Mouse (Mus musculus) liver, adult 2 months (tissue): ENCODE results near the gene Hnrnph2.

Experiments used
- CTCF ChIP-seq: fragments of 200-500 bp; IDR thresholded peaks from 2 replicates; pipeline ENCODE4 v1.5.1; 2011; ENCODE audit warnings: low read depth, low read length, control low read depth
- POLR2A ChIP-seq: fragments of 200-500 bp; IDR thresholded peaks from 2 replicates; pipeline ENCODE4 v1.6.1; 2011; ENCODE audit warnings: low read length, control low read depth; ENCODE audit not compliant: insufficient read depth; ENCODE audit errors: extremely low read depth

GRCm38 (mm10) chrX:134619695-134620094 is 18.7 kb downstream of the Hnrnph2 start:
- no peak for TF ChIP-seq POLR2A
- no peak for TF ChIP-seq CTCF
